Mouse (Mus musculus) cerebellum, adult 2 months (tissue): Measurements from ENCODE around the gene Oosp1.

Experiments
- CTCF ChIP-seq: fragments of 200-500 bp; IDR thresholded peaks from 2 replicates; pipeline ENCODE4 v1.5.1; 2011; ENCODE audit warnings: low read depth, mild to moderate bottlenecking, control low read depth, low read length, moderate library complexity, borderline replicate concordance; ENCODE audit not compliant: insufficient read depth
- POLR2A ChIP-seq: fragments of 200-500 bp; IDR thresholded peaks from 2 replicates; pipeline ENCODE4 v1.6.1; 2011; ENCODE audit warnings: low read length, control low read depth, borderline replicate concordance; ENCODE audit not compliant: insufficient read depth

DNA sequence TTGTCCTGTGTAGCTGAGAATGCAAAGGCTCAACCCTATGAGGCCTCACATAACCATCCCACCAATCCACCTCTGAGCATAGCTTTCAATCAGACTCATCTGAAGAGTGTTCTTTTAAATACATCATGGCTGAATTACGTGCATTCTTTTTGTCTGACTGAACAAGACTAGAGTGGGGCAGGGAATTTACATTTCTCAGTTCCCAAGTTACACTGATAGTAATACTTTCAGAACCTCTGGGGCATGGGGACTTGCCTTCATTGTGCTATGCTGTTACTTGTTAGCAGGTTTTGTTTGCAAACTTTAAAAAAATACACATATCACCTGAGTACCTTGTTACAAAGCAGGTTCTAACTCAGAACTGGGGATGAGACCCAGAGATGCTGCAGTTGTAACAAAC is 504 bp upstream of the Oosp1 start:
- TF ChIP-seq POLR2A (no peak), CTCF (no peak)
